Mouse (Mus musculus): ENCODE data around the gene Os9.

- TF ChIP-seq EP300 (IDR thresholded peaks at IDR 0.05; ENCODE audit: low read depth) = no peak
- TF ChIP-seq CTCF (IDR thresholded peaks at IDR 0.05; ENCODE audit: low read depth) = no peak
Measured at GRCm38 (mm10) chr10:127137896-127138295, 17.0 kb upstream of the Os9 start.
